Mouse (Mus musculus) liver, adult 2 months (tissue): ENCODE measurements around the gene Zmym4. TPM values are rescaled to one million over a fixed set of nuclear protein-coding genes. Genes with fewer than 3 reads are reported as not detected.

Source experiments
- DNase-seq: peaks from one replicate; pipeline ENCODE4 v3.0.0-alpha.2; 2011; ENCODE audit warnings: low read depth, low spot score; ENCODE audit errors: extremely low read depth
- H3K27ac ChIP-seq: fragments of 200-500 bp; replicated peaks from 2 replicates; pipeline ENCODE4 v1.5.1; 2012; ENCODE audit warnings: low read depth, mild to moderate bottlenecking, control low read depth, inconsistent platforms, low read length; ENCODE audit not compliant: insufficient read depth
- H3K27me3 ChIP-seq: fragments of 200-500 bp; 2 replicates; pipeline ENCODE4 v1.6.1; 2012; ENCODE audit warnings: mild to moderate bottlenecking, moderate library complexity, low read length, inconsistent platforms; ENCODE audit not compliant: control insufficient read depth, insufficient read depth
- H3K36me3 ChIP-seq: fragments of 200-500 bp; 2 replicates; pipeline ENCODE4 v1.6.1; 2012; ENCODE audit warnings: low read length, inconsistent platforms; ENCODE audit not compliant: control insufficient read depth, insufficient read depth
- H3K4me1 ChIP-seq: fragments of 200-500 bp; 2 replicates; pipeline ENCODE4 v1.6.1; 2011; ENCODE audit warnings: low read length; ENCODE audit not compliant: control insufficient read depth, insufficient read depth
- H3K4me3 ChIP-seq: fragments of 200-500 bp; 2 replicates; pipeline ENCODE4 v1.5.1; 2011; ENCODE audit warnings: low read depth, mild to moderate bottlenecking, control low read depth, low read length, moderate library complexity; ENCODE audit not compliant: insufficient read depth
- H3K79me2 ChIP-seq: fragments of 200-500 bp; 2 replicates; pipeline ENCODE4 v1.6.1; 2012; ENCODE audit warnings: inconsistent platforms, mild to moderate bottlenecking, low read length, moderate library complexity; ENCODE audit not compliant: control insufficient read depth, insufficient read depth
- H3K9ac ChIP-seq: fragments of 200-500 bp; 2 replicates; pipeline ENCODE4 v1.6.1; 2012; ENCODE audit warnings: low read depth, mild to moderate bottlenecking, control low read depth, inconsistent platforms, low read length
- CTCF ChIP-seq: fragments of 200-500 bp; IDR thresholded peaks from 2 replicates; pipeline ENCODE4 v1.5.1; 2011; ENCODE audit warnings: low read depth, low read length, control low read depth
- POLR2A ChIP-seq: fragments of 200-500 bp; IDR thresholded peaks from 2 replicates; pipeline ENCODE4 v1.6.1; 2011; ENCODE audit warnings: low read length, control low read depth; ENCODE audit not compliant: insufficient read depth; ENCODE audit errors: extremely low read depth
- WGBS: fragments of 180-500 bp; shearing (Covaris S2); methylation state at CpG from one replicate; pipeline ENCODE4 v1.1.7; 2018; 5-methylcytosine and 5-hydroxymethylcytosine counted together
- polyA plus RNA-seq: library from polyadenylated mRNA; depleted of rRNA; stranded (reverse); fragments of >200 nt; gene quantifications from 2 replicates; pipeline ENCODE4 v1.2.3, GENCODE M21; 2012
- total RNA-seq: library from RNA; depleted of rRNA; stranded (reverse); fragments of >200 nt; gene quantifications from 2 replicates; pipeline ENCODE4 v1.2.3, GENCODE M21; 2014

Zmym4 gene
- total and polyA plus RNA-seq, 2 experiments = 1.7 to 10.0 TPM

DNA sequence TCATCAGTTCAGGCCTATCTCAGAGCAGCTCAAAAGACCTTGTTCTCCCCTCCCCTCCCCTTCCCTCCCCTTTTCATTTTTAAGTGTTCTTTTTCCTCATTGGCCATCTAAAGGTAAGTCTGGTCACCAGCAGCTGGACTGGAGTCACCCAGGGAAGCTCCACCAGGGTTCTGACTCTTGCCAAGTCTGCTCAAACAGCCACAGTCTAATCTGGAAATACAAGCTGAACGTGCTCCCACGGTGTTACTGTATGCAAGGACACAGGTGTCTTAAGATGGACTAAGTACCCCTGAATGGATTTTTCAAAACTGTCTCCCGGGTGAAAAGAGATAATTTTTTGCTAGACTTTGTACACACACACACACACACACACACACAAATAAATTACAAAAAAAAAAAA lies 15.4 kb upstream of the Zmym4 start:
- Histone ChIP-seq H3K36me3 (no peaks in the 10 kb centered on the region), H3K9ac (no peak overlapping the region), H3K27ac (no peak overlapping the region), H3K4me3 (no peak overlapping the region), H3K79me2 (no peaks in the 10 kb centered on the region), H3K27me3 (no peaks in the 10 kb centered on the region), H3K4me1 (no peaks in the 10 kb centered on the region)
- 23% methylated on average over 3 of the region's 3 CpGs for WGBS
- DNase-seq = peak; percentile 62
- TF ChIP-seq POLR2A (no peak), CTCF (no peak)

DNA sequence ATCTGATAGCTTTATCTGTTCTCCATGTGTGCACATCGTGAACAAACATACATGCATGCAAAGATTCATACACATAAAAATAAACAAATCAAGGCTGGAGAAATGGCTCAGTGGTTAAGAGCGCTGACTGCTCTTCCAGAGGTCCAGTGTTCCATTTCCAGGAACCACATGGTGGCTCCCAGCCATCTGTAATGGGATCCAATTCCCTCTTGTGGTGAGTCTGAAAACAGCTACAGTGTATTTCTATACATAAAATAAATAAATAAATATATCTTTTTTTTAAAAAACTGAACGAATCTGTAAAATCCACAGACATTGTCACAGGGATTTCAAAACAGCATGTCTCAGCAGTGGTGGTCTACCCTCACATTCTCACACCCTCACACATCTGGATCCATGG lies 10.8 kb upstream of the Zmym4 start:
- Histone ChIP-seq H3K27me3 (no peaks in the 10 kb centered on the region), H3K79me2 (no peaks in the 10 kb centered on the region), H3K4me3 (no peak overlapping the region), H3K9ac (no peak overlapping the region), H3K27ac (no peak overlapping the region), H3K36me3 (no peaks in the 10 kb centered on the region), H3K4me1 (peaks cover 2% of the 10 kb centered on the region; the same call in 1 of the 2 replicates)
- DNase-seq = no peak
- no peak for TF ChIP-seq CTCF
- no peak for TF ChIP-seq POLR2A
- 80% methylated on average over 3 of the region's 3 CpGs for WGBS

DNA sequence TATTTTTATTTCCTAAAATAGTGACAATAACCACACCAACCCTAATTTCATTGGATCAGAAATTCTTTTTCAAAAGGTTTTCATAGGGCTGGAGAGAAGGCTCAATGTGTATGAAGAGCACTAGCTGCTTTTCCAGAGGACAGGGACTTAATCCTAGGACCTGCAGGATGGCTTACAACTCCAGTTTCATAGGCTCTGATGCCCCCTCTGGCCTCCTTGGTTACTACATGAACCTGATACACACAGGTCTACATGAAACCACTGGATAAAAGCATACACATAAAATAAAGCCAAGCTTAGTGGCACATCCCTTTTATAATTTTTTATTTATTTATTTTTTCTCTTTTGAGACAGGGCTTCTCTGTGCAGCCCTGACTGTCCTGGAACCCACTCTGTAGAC lies 9.5 kb upstream of the Zmym4 start:
- Histone ChIP-seq H3K79me2 (no peaks in the 10 kb centered on the region), H3K4me3 (no peak overlapping the region), H3K27ac (no peak overlapping the region), H3K9ac (no peak overlapping the region), H3K36me3 (no peaks in the 10 kb centered on the region), H3K27me3 (no peaks in the 10 kb centered on the region), H3K4me1 (peaks cover 2% of the 10 kb centered on the region; the same call in 1 of the 2 replicates)
- DNase-seq = peak; percentile 57
- TF ChIP-seq POLR2A (no peak), CTCF (peak; percentile 43)

DNA sequence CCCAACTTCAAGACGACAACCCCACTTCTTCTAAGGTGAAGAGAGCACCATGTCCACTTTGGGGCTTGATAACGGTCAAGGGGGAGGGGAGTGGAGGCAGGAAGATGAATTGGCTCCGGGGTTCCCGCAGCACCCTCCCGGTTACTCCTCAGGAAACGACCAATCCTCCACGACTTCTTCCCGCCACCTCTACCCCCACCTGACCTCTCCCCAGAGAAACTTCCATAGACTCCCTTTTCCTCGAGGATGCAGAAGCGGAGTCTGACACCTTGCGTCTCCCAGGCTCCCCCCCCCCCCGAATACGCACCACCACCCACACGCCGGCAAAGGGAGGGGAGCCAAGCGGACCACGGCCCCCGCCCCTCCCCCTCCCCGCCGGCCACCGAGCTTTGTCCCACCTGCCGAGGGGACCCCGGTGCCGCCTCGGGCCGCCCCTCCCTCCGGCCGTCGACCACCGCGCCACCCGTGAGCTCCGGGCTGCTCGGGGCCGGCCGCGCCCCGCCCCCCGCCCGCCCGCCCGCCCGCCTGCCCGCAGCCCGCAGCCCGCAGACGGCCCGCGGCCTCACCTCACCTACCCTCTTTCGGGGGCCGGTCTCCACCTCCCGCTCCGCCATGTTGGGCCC lies 583 bp downstream of the Zmym4 start:
- no peaks in the 10 kb centered on the region; the same call in 1 of the 2 replicates for H3K79me2 ChIP-seq
- peak overlapping the region; percentile 79 for H3K4me3 ChIP-seq
- no peaks in the 10 kb centered on the region for H3K36me3 ChIP-seq
- under 1% methylated on average over 25 of the region's 53 CpGs for WGBS
- H3K9ac ChIP-seq = peak overlapping the region; percentile 92
- H3K27me3 ChIP-seq = no peaks in the 10 kb centered on the region
- TF ChIP-seq POLR2A = no peak
- no peak for TF ChIP-seq CTCF
- H3K4me1 ChIP-seq = 0 out of 2 replicates have a peak, but pooled peaks cover 2% of the 10 kb centered on the region
- DNase-seq = no peak
- peak overlapping the region; percentile 28; the same call in 1 of the 2 replicates for H3K27ac ChIP-seq

DNA sequence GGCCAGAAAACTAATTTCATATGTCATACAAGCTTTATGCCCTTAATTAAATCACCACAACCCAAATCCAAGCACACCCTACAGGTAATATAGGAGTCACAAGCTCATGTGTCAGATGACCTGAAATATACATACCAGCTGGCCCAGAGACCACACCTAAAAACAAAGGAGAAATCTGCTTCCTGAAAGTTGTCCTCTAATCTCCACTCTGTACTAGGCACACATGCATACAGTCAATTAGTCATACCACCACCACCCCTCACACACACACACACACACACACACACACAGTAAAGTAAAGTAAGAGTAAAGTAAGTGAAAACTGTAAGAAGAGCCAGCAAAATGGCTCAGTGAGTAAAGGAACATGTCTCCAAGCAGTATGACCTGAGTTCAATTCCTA lies 9.3 kb downstream of the Zmym4 start:
- Histone ChIP-seq H3K4me1 (peaks cover 2% of the 10 kb centered on the region; the same call in 1 of the 2 replicates), H3K36me3 (no peaks in the 10 kb centered on the region; the same call in 1 of the 2 replicates), H3K4me3 (no peak overlapping the region), H3K27ac (no peak overlapping the region), H3K27me3 (no peaks in the 10 kb centered on the region), H3K79me2 (peaks cover 31% of the 10 kb centered on the region), H3K9ac (no peak overlapping the region)
- TF ChIP-seq POLR2A (no peak), CTCF (no peak)
- DNase-seq = no peak

DNA sequence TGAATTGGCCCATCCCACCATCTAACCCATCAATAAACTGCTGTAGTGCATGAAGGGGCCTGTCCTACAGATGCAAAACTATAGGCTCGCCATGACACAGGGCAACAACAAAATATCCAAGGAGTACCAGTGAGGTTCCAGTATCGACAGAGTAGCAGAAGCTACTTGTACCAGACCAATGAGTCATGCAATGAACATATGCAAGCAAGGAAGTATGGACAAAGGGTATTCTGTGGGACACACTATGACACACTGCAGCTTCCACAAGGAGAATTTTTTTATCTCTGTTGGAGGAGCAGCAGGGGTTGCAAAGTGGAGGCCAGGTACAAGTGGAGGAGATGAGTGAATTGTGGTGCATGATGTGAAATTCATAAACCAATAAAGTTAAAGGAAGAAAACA lies 9.7 kb downstream of the Zmym4 start:
- Histone ChIP-seq H3K79me2 (peaks cover 31% of the 10 kb centered on the region), H3K9ac (no peak overlapping the region), H3K4me1 (peaks cover 2% of the 10 kb centered on the region; the same call in 1 of the 2 replicates), H3K27ac (no peak overlapping the region), H3K36me3 (no peaks in the 10 kb centered on the region; the same call in 1 of the 2 replicates), H3K27me3 (no peaks in the 10 kb centered on the region), H3K4me3 (no peak overlapping the region)
- no peak for DNase-seq
- TF ChIP-seq POLR2A = no peak
- TF ChIP-seq CTCF = no peak
- 85% methylated on average over 2 of the region's 2 CpGs for WGBS
